Mouse (Mus musculus): ENCODE results near the gene Lnpk. TPM values are rescaled to one million over a fixed set of nuclear protein-coding genes. Genes with fewer than 3 reads are reported as not detected.

Gene Lnpk
- polyA plus RNA-seq, 1 experiment from 2014 or later = 45.2 TPM

DNA sequence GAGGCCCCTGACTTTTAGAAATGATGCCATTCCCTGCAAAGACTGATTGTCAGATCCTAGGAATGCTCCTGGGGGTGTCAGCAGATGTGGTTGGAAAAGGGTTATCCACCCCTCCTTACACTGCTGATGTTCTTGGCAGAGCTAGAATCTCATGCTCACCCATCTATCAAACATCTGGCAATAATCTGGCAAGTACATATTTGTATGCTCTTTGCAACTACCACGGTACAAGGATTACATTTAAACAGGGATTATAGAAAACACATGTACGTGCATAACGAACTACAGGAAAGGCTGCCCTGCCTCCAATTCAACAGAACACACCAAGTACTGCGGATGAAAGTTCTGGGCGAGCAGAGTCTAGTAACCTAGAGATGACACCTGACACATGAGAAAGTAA lies 70.9 kb downstream of the Lnpk start:
- H3K36me3 ChIP-seq (ENCODE audit: control insufficient read depth, insufficient read depth, low read length) = no peaks in the 10 kb centered on the region
- H3K4me2 ChIP-seq (ENCODE audit: low read length) = no peak overlapping the region
- no peaks in the 10 kb centered on the region for H3K9me3 ChIP-seq (ENCODE audit: control insufficient read depth, low read length)
- ATAC-seq = no peak
- H3K27me3 ChIP-seq (replicated peaks; ENCODE audit: control insufficient read depth, insufficient read depth, low read length) = no peaks in the 10 kb centered on the region
- no peak overlapping the region for H3K27ac ChIP-seq (ENCODE audit: low read depth, low read length)
- H3K4me1 ChIP-seq (ENCODE audit: control insufficient read depth, insufficient read depth, low read depth, low read length) = no peaks in the 10 kb centered on the region
- WGBS = 93% methylated on average over 5 of the region's 5 CpGs
- no peak overlapping the region for H3K4me3 ChIP-seq (ENCODE audit: low read length)
- H3K9ac ChIP-seq (ENCODE audit: low read depth, low read length) = no peak overlapping the region

DNA sequence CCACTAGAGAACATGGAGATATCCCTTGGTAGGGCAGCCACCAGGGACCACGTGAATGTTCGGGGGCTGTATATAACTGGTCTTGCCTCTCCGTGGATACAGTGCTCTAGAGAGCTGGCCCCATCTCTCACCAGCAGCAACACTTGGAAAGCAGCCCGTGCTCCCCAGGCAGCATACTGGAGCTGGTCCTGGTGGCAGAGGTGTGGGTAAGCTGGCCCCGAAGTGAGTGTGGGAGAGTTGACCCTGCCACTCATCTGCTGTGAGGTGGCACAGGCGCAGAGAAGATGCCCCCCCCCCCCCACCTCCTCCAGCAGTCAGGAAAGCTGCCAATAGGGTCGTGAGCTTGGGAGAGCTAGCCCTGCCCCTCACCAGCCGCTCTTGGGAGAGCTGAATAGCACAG lies 72.8 kb downstream of the Lnpk start:
- H3K9ac ChIP-seq (ENCODE audit: low read depth, low read length) = no peak overlapping the region
- ATAC-seq = peak; percentile 24; the same call in 1 of the 2 replicates

GRCm38 (mm10) chr2:74500307-74500706 lies 78.9 kb downstream of the Lnpk start:
- Histone ChIP-seq H3K27ac (ENCODE audit: low read depth, low read length) (no peak overlapping the region), H3K4me1 (ENCODE audit: control insufficient read depth, insufficient read depth, low read depth, low read length) (no peaks in the 10 kb centered on the region), H3K4me3 (ENCODE audit: low read length) (no peak overlapping the region), H3K9me3 (ENCODE audit: control insufficient read depth, low read length) (no peaks in the 10 kb centered on the region), H3K27me3 (replicated peaks; ENCODE audit: control insufficient read depth, insufficient read depth, low read length) (no peaks in the 10 kb centered on the region), H3K9ac (ENCODE audit: low read depth, low read length) (no peak overlapping the region), H3K36me3 (ENCODE audit: control insufficient read depth, insufficient read depth, low read length) (no peaks in the 10 kb centered on the region), H3K4me2 (ENCODE audit: low read length) (no peak overlapping the region)
- 86% methylated on average over 2 of the region's 2 CpGs for WGBS
- ATAC-seq = no peak

More for the DNA sequence above, 72.8 kb downstream of the Lnpk start:
- Histone ChIP-seq H3K36me3 (ENCODE audit: control insufficient read depth, insufficient read depth, low read length) (no peaks in the 10 kb centered on the region), H3K9me3 (ENCODE audit: control insufficient read depth, low read length) (no peaks in the 10 kb centered on the region), H3K27ac (ENCODE audit: low read depth, low read length) (no peak overlapping the region), H3K4me2 (ENCODE audit: low read length) (no peak overlapping the region), H3K27me3 (replicated peaks; ENCODE audit: control insufficient read depth, insufficient read depth, low read length) (no peaks in the 10 kb centered on the region), H3K4me1 (ENCODE audit: control insufficient read depth, insufficient read depth, low read depth, low read length) (no peaks in the 10 kb centered on the region), H3K4me3 (ENCODE audit: low read length) (no peak overlapping the region)
- WGBS = 28% methylated on average over 8 of the region's 8 CpGs

- 39% methylated on average over 5 of the region's 5 CpGs for WGBS
- H3K36me3 ChIP-seq (ENCODE audit: control insufficient read depth, insufficient read depth, low read length) = no peaks in the 10 kb centered on the region
- H3K27me3 ChIP-seq (replicated peaks; ENCODE audit: control insufficient read depth, insufficient read depth, low read length) = no peaks in the 10 kb centered on the region
- no peak overlapping the region for H3K4me2 ChIP-seq (ENCODE audit: low read length)
- no peak overlapping the region for H3K9ac ChIP-seq (ENCODE audit: low read depth, low read length)
- H3K9me3 ChIP-seq (ENCODE audit: control insufficient read depth, low read length) = no peaks in the 10 kb centered on the region
- no peak for ATAC-seq
- no peak overlapping the region for H3K4me3 ChIP-seq (ENCODE audit: low read length)
- no peak overlapping the region for H3K27ac ChIP-seq (ENCODE audit: low read depth, low read length)
- no peaks in the 10 kb centered on the region for H3K4me1 ChIP-seq (ENCODE audit: control insufficient read depth, insufficient read depth, low read depth, low read length)
Observed at GRCm38 (mm10) chr2:74497851-74498250, 81.4 kb downstream of the Lnpk start.

DNA sequence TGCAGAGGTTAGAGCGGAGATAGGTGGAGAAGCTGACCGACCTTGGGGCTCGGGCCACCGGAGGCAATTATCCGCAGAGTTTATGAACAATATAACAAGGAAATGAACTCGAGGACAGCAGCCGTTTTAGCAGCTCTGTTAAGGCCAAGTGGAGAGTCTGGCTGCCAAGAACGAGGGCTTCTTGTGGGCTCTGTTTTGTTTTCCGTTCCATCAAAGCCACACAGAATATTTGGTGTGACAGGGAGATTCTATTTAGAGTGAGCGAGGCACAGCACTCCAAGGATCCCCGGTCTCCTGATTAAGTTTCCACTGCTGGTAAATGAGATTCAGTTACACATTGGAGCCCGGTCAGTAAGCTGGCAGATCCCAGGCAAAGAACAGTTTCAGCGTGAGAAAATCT lies 87.8 kb downstream of the Lnpk start:
- no peak overlapping the region for H3K4me3 ChIP-seq (ENCODE audit: low read length)
- no peaks in the 10 kb centered on the region for H3K9me3 ChIP-seq (ENCODE audit: control insufficient read depth, low read length)
- 63% methylated on average over 13 of the region's 13 CpGs for WGBS
- no peaks in the 10 kb centered on the region for H3K27me3 ChIP-seq (replicated peaks; ENCODE audit: control insufficient read depth, insufficient read depth, low read length)
- no peaks in the 10 kb centered on the region for H3K4me1 ChIP-seq (ENCODE audit: control insufficient read depth, insufficient read depth, low read depth, low read length)
- no peak overlapping the region for H3K9ac ChIP-seq (ENCODE audit: low read depth, low read length)
- no peak overlapping the region for H3K27ac ChIP-seq (ENCODE audit: low read depth, low read length)
- H3K4me2 ChIP-seq (ENCODE audit: low read length) = no peak overlapping the region
- no peaks in the 10 kb centered on the region for H3K36me3 ChIP-seq (ENCODE audit: control insufficient read depth, insufficient read depth, low read length)
- no peak for ATAC-seq

DNA sequence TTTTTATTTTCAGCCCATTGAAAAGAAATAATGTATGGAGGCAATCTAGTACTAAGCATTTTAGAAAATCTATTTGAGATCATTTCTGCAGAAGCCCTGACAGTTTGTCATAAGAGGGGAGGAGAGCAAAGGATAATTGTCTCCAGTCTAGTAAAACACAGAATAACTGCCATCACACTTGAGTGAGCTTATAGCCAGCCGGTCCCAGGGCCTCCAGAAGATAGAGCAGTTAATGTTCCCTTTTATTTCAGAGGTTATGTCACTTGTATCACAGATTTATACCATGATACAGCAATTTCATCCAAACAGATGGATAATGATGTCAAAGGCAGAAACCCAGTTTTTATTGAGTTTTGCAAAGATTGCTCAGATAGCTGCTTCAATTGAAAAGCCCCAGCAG lies 89.0 kb downstream of the Lnpk start:
- H3K4me3 ChIP-seq (ENCODE audit: low read length) = no peak overlapping the region
- H3K36me3 ChIP-seq (ENCODE audit: control insufficient read depth, insufficient read depth, low read length) = no peaks in the 10 kb centered on the region
- no peak overlapping the region for H3K9ac ChIP-seq (ENCODE audit: low read depth, low read length)
- H3K4me1 ChIP-seq (ENCODE audit: control insufficient read depth, insufficient read depth, low read depth, low read length) = no peaks in the 10 kb centered on the region
- H3K4me2 ChIP-seq (ENCODE audit: low read length) = no peak overlapping the region
- H3K9me3 ChIP-seq (ENCODE audit: control insufficient read depth, low read length) = no peaks in the 10 kb centered on the region
- no peaks in the 10 kb centered on the region for H3K27me3 ChIP-seq (replicated peaks; ENCODE audit: control insufficient read depth, insufficient read depth, low read length)
- ATAC-seq = peak; percentile 34; the same call in 1 of the 2 replicates
- whole genome bisulfite sequencing = 57% methylated on average over 1 of the region's 1 CpGs
- no peak overlapping the region for H3K27ac ChIP-seq (ENCODE audit: low read depth, low read length)

DNA sequence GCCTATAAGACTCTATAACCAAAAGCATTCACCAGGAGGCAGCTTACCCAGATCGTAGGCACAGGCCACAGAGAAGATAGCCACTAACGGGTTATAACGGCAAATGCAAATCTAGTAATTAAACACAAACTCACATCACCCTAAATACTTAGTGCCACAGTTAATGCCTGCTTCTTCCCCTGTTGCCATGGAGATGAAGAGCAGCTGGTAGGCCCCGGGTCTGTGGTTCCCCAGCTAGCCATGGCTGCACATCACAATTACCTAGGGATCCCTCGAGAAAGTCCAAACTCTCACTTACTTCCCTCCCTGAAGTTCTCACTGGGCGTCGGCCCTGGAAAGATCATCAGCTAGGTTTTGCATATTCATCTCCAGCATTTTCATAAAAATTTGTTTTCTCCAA lies 90.8 kb downstream of the Lnpk start:
- Histone ChIP-seq H3K4me2 (ENCODE audit: low read length) (no peak overlapping the region), H3K27ac (ENCODE audit: low read depth, low read length) (no peak overlapping the region), H3K9me3 (ENCODE audit: control insufficient read depth, low read length) (no peaks in the 10 kb centered on the region), H3K9ac (ENCODE audit: low read depth, low read length) (no peak overlapping the region), H3K36me3 (ENCODE audit: control insufficient read depth, insufficient read depth, low read length) (no peaks in the 10 kb centered on the region), H3K4me1 (ENCODE audit: control insufficient read depth, insufficient read depth, low read depth, low read length) (no peaks in the 10 kb centered on the region), H3K4me3 (ENCODE audit: low read length) (no peak overlapping the region), H3K27me3 (replicated peaks; ENCODE audit: control insufficient read depth, insufficient read depth, low read length) (no peaks in the 10 kb centered on the region)
- no peak for ATAC-seq
- 37% methylated on average over 7 of the region's 7 CpGs for WGBS

DNA sequence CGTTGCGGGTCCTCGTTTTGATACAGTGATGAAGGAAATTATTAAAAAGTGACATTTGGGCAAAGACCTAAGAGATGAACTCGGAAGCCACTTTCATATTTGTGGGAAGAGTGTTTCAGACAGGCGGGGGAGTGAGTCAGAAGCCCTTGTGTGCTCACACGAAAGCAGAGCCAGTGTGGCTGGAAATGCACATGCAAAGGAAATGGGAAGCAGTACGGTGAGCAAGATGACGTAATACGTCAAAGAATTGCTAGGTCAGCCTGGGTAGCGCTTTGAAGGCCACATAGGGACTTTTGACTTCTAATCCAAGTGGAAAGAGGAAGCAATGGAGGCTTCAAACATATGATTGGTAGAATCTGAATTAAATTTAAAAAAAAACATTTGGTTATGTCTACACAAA lies 96.6 kb downstream of the Lnpk start:
- H3K4me3 ChIP-seq (ENCODE audit: low read length) = no peak overlapping the region
- no peaks in the 10 kb centered on the region for H3K36me3 ChIP-seq (ENCODE audit: control insufficient read depth, insufficient read depth, low read length)
- WGBS = 89% methylated on average over 10 of the region's 10 CpGs
- no peaks in the 10 kb centered on the region for H3K9me3 ChIP-seq (ENCODE audit: control insufficient read depth, low read length)
- no peaks in the 10 kb centered on the region for H3K27me3 ChIP-seq (replicated peaks; ENCODE audit: control insufficient read depth, insufficient read depth, low read length)
- H3K4me1 ChIP-seq (ENCODE audit: control insufficient read depth, insufficient read depth, low read depth, low read length) = no peaks in the 10 kb centered on the region
- H3K27ac ChIP-seq (ENCODE audit: low read depth, low read length) = no peak overlapping the region
- ATAC-seq = no peak
- H3K4me2 ChIP-seq (ENCODE audit: low read length) = no peak overlapping the region
- no peak overlapping the region for H3K9ac ChIP-seq (ENCODE audit: low read depth, low read length)

DNA sequence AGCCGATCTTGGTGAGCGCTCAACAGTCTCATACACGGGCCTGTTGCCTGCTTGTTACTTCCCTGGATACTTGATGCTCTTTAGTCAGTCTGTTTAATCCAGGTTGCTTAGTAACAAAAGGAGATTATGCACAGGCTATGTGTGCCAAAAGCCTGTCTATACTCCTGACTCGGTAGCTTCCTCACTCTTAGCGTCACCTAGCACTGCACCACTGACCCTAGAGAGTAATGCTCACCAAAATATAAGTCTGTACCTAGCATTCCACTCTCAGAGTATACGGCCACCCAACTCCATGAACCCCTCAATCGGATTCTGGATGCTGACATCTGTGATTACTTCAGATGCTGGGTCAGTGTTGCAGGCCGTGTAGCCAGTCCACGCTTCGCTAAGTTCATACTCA lies 97.1 kb downstream of the Lnpk start:
- H3K4me1 ChIP-seq (ENCODE audit: control insufficient read depth, insufficient read depth, low read depth, low read length) = no peaks in the 10 kb centered on the region
- 79% methylated on average over 10 of the region's 10 CpGs for WGBS

More for the DNA sequence above, 97.1 kb downstream of the Lnpk start:
- no peaks in the 10 kb centered on the region for H3K36me3 ChIP-seq (ENCODE audit: control insufficient read depth, insufficient read depth, low read length)
- H3K4me3 ChIP-seq (ENCODE audit: low read length) = no peak overlapping the region
- H3K4me2 ChIP-seq (ENCODE audit: low read length) = no peak overlapping the region
- H3K9ac ChIP-seq (ENCODE audit: low read depth, low read length) = no peak overlapping the region
- no peak for ATAC-seq
- H3K27me3 ChIP-seq (replicated peaks; ENCODE audit: control insufficient read depth, insufficient read depth, low read length) = no peaks in the 10 kb centered on the region
- H3K9me3 ChIP-seq (ENCODE audit: control insufficient read depth, low read length) = no peaks in the 10 kb centered on the region
- no peak overlapping the region for H3K27ac ChIP-seq (ENCODE audit: low read depth, low read length)
